Mouse (Mus musculus): ENCODE results near the gene Stap2. TPM values are rescaled to one million over a fixed set of nuclear protein-coding genes. Genes with fewer than 3 reads are reported as not detected.

Gene Stap2
- polyA plus RNA-seq, 1 experiment from 2014 or later: 5.1 TPM

DNA sequence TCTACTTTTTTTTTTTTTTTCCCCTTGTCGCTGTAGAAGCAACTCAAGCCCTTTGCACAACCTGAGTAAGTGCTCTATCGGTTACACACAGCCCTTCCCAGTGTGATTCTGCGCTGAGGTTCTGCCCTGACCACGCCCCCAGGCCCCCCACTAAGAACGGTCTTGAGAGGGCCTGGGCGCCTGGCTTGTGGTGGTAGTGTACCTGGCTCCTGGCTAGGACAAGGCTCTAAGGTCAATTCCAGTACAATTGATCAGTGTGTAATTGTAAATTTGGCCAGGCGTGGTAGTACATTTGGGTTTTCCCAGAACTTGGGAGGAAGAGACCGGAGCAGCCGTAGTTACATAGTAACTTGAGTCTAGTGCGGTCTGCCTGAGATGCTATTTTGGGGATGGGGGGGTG lies 1.6 kb upstream of the Stap2 start:
- Histone ChIP-seq H3K27me3 (ENCODE audit: control insufficient read depth, insufficient read depth, low read length) (no peaks in the 10 kb centered on the region), H3K36me3 (ENCODE audit: control insufficient read depth, insufficient read depth, low read length) (peaks cover 12% of the 10 kb centered on the region), H3K9me3 (ENCODE audit: control insufficient read depth, low read length) (no peaks in the 10 kb centered on the region), H3K27ac (replicated peaks; ENCODE audit: low read depth, low read length) (peak overlapping the region; percentile 97; the same call in 1 of the 2 replicates), H3K9ac (replicated peaks; ENCODE audit: low read length) (no peak overlapping the region), H3K4me1 (ENCODE audit: control insufficient read depth, insufficient read depth, low read length) (peaks cover 21% of the 10 kb centered on the region), H3K4me2 (ENCODE audit: low read length) (no peak overlapping the region), H3K4me3 (replicated peaks; ENCODE audit: low read depth, low read length) (no peak overlapping the region)
- 53% methylated on average over 10 of the region's 10 CpGs for WGBS
- DNase-seq (no peak), ATAC-seq (ENCODE audit: low FRiP score, low TSS enrichment) (no peak)

DNA sequence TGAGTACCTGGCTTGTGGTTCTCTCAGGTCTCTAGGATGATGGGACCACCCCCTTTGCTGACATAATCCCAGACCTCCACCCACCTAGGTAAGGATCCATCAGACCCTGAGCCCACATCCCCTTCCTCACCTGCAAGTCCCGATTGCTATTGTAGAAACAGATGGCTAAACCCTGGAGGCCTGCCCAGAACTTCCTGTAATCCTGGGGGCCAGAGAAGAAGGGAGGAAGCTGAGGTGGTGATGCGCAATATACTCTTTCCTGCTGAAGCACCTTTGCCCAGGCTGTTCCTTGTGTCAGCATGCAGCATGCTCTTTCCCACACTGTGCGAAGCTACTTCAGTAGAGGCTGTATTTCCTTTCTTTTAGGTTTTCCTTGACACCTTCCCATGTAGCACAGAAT lies 2.4 kb downstream of the Stap2 start:
- no peak overlapping the region for H3K9ac ChIP-seq (replicated peaks; ENCODE audit: low read length)
- H3K27me3 ChIP-seq (ENCODE audit: control insufficient read depth, insufficient read depth, low read length): peaks cover 9% of the 10 kb centered on the region; the same call in 1 of the 2 replicates
- H3K9me3 ChIP-seq (ENCODE audit: control insufficient read depth, low read length): no peaks in the 10 kb centered on the region
- WGBS: 92% methylated on average over 3 of the region's 3 CpGs
- H3K36me3 ChIP-seq (ENCODE audit: control insufficient read depth, insufficient read depth, low read length): no peaks in the 10 kb centered on the region
- H3K4me3 ChIP-seq (replicated peaks; ENCODE audit: low read depth, low read length): no peak overlapping the region
- DNase-seq: no peak
- no peak overlapping the region for H3K4me2 ChIP-seq (ENCODE audit: low read length)
- no peak overlapping the region for H3K27ac ChIP-seq (replicated peaks; ENCODE audit: low read depth, low read length)
- H3K4me1 ChIP-seq (ENCODE audit: control insufficient read depth, insufficient read depth, low read length): peaks cover 4% of the 10 kb centered on the region; the same call in 1 of the 2 replicates
- no peak for ATAC-seq (ENCODE audit: low FRiP score, low TSS enrichment)

DNA sequence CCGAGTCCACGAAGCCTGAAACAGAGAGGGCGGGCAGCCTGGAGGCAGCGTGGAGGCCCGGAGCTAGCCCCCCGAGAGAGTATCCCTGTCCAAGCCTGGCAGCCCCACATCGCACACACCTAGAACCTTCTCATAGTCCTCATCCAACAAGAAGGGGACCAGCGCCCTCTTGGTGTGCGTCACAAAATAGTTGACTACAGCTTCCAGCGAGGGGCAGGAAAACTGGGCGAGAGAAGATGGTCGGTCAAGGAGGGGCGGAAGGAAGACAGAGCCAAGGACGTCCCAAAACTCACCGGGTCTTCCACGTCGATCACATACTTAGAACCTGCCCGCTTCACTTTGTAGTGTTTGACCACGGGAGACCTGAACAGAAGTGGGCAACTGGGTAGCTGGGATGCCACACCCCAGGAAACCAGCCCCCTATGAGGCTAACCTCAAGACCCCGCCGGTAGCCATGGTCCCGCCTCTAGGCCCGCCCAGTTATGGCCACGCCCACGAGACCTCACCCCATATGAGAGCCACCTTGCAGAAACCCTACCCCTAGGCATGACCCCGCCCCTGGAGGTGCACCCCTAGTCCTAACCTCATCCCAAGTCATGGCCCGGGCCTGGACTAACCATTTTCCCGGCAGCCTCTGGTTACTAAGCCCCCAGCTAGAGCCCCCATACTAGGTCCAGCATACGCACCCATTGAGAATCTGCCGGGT lies 5.4 kb downstream of the Stap2 start:
- H3K9me3 ChIP-seq (ENCODE audit: control insufficient read depth, low read length): no peaks in the 10 kb centered on the region
- H3K27me3 ChIP-seq (ENCODE audit: control insufficient read depth, insufficient read depth, low read length): peaks cover 9% of the 10 kb centered on the region; the same call in 1 of the 2 replicates
- H3K4me1 ChIP-seq (ENCODE audit: control insufficient read depth, insufficient read depth, low read length): no peaks in the 10 kb centered on the region
- 10% methylated on average over 30 of the region's 30 CpGs for WGBS
- no peak overlapping the region for H3K27ac ChIP-seq (replicated peaks; ENCODE audit: low read depth, low read length)
- DNase-seq: no peak
- H3K4me2 ChIP-seq (ENCODE audit: low read length): no peak overlapping the region
- H3K4me3 ChIP-seq (replicated peaks; ENCODE audit: low read depth, low read length): no peak overlapping the region
- ATAC-seq (ENCODE audit: low FRiP score, low TSS enrichment): peak; percentile 32; the same call in 1 of the 2 replicates
- no peak overlapping the region for H3K9ac ChIP-seq (replicated peaks; ENCODE audit: low read length)
- H3K36me3 ChIP-seq (ENCODE audit: control insufficient read depth, insufficient read depth, low read length): peaks cover 27% of the 10 kb centered on the region

DNA sequence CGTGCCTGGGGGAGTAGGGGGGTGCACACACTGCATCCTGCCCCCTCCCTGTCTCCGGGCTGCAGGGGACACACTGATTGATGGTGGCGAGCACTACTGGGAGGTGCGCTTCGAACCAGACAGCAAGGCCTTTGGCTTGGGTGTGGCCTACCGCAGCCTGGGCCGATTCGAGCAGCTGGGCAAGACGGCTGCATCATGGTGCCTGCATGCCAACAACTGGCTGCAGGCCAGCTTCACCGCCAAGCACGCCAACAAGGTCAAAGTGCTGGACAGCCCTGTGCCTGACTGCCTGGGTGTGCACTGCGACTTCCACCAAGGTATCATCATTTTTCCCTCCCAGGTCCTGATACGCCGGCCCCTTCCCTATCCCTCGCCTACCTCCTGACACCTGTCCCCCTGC lies 9.4 kb downstream of the Stap2 start:
- no peak for ATAC-seq (ENCODE audit: low FRiP score, low TSS enrichment)
- Histone ChIP-seq H3K27me3 (ENCODE audit: control insufficient read depth, insufficient read depth, low read length) (peaks cover 9% of the 10 kb centered on the region; the same call in 1 of the 2 replicates), H3K27ac (replicated peaks; ENCODE audit: low read depth, low read length) (no peak overlapping the region), H3K36me3 (ENCODE audit: control insufficient read depth, insufficient read depth, low read length) (peaks cover 63% of the 10 kb centered on the region), H3K4me1 (ENCODE audit: control insufficient read depth, insufficient read depth, low read length) (no peaks in the 10 kb centered on the region), H3K9me3 (ENCODE audit: control insufficient read depth, low read length) (no peaks in the 10 kb centered on the region), H3K4me2 (ENCODE audit: low read length) (no peak overlapping the region), H3K4me3 (replicated peaks; ENCODE audit: low read depth, low read length) (no peak overlapping the region), H3K9ac (replicated peaks; ENCODE audit: low read length) (no peak overlapping the region)
- 91% methylated on average over 15 of the region's 15 CpGs for WGBS
- DNase-seq: no peak

DNA sequence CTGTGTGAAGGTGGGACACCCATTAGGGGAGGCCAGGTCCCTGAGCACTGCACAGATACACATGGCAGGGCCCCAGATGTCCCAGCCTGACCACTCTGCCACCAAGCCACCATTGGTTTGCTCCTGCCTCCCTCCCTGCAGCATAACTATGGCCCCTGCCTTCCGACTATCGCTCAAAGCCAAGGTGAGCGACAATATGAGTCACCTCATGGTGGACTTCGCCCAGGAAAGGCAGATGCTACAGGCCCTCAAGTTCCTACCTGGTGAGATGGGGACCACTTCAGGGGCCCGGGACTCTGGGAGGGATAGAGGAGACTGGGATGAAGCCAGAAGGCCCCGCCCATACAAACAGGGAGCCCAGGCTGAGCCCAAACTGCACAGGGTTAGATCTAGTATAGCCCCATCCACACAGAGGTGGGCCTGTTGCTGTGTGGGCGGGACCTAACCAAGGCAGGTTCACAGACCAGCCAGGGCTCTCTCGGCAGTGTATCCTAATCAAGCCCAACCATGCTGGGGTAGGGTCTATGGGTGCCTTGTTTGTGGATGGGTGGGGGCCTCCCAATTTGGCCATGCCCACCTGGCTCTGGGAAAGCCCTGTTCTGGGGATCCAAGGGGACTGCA lies 15.0 kb downstream of the Stap2 start:
- DNase-seq (no peak), ATAC-seq (ENCODE audit: low FRiP score, low TSS enrichment) (no peak)
- Histone ChIP-seq H3K4me1 (ENCODE audit: control insufficient read depth, insufficient read depth, low read length) (peaks cover 7% of the 10 kb centered on the region), H3K4me2 (ENCODE audit: low read length) (no peak overlapping the region), H3K4me3 (replicated peaks; ENCODE audit: low read depth, low read length) (no peak overlapping the region), H3K27me3 (ENCODE audit: control insufficient read depth, insufficient read depth, low read length) (no peaks in the 10 kb centered on the region), H3K9ac (replicated peaks; ENCODE audit: low read length) (no peak overlapping the region), H3K36me3 (ENCODE audit: control insufficient read depth, insufficient read depth, low read length) (peaks cover 61% of the 10 kb centered on the region), H3K9me3 (ENCODE audit: control insufficient read depth, low read length) (no peaks in the 10 kb centered on the region), H3K27ac (replicated peaks; ENCODE audit: low read depth, low read length) (no peak overlapping the region)
- 91% methylated on average over 8 of the region's 8 CpGs for WGBS

DNA sequence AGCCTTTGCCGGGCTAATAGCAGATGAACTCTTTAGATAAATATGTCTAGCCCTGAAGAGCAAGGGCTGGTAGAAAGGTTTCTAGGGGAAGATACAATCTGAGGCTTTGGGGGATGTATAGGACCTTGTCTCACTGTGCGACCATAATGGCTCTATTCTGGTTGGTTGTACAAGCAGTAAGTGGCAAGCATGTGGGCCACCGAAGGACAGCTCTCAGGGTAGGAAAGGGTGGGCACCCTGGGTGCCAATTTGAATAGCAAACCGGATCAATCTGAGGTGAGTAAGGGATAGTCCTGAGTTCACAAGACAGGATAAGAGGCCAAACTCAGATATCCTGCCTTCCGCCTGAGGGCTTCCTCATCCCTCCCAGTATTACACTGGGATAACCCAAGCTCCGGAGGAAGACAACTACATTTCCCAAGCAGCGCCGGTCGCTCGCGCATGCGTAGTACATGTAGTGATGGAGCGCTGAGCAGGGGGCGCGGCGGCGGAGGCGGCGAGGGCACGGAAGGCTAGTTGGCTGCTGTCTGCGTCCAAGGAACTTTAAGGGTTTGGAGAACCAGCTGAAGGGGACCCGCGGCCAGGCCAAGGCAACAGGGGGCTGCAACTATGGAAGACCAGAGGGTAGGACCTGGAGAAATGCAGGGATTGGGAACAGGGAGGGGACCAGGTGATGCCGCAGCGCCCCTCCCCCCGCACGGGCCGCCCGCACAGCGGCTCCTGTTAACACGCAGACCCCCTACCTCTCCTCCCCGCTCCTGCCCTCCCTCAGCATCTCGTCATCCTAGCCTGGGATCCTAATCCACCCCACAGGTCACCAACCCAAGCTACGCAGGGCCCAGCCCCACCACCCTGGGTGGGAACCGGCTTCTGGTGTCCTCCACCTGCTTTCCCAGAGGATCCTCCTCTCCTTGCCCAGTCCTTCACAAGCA lies 19.1 kb downstream of the Stap2 start, which contains the start of gene Fsd1:
TSS of gene Fsd1 (plus strand) at position 480 of the 932 bp plus-strand sequence.
- Histone ChIP-seq H3K4me3 (replicated peaks; ENCODE audit: low read depth, low read length) (peak within 1 kb of the TSS; percentile 78), H3K9me3 (ENCODE audit: control insufficient read depth, low read length) (no peaks in the 10 kb centered on the region), H3K27ac (replicated peaks; ENCODE audit: low read depth, low read length) (peak within 1 kb of the TSS; percentile 70), H3K36me3 (ENCODE audit: control insufficient read depth, insufficient read depth, low read length) (peaks cover 23% of the 10 kb centered on the region), H3K4me1 (ENCODE audit: control insufficient read depth, insufficient read depth, low read length) (peaks cover 7% of the 10 kb centered on the region), H3K4me2 (ENCODE audit: low read length) (peak within 1 kb of the TSS; percentile 91), H3K9ac (replicated peaks; ENCODE audit: low read length) (peak within 1 kb of the TSS; percentile 84), H3K27me3 (ENCODE audit: control insufficient read depth, insufficient read depth, low read length) (no peaks in the 10 kb centered on the region)
- ATAC-seq (ENCODE audit: low FRiP score, low TSS enrichment) (peak; percentile 89), DNase-seq (peak; percentile 95)
- WGBS: 9% methylated on average over 33 of the region's 35 CpGs

DNA sequence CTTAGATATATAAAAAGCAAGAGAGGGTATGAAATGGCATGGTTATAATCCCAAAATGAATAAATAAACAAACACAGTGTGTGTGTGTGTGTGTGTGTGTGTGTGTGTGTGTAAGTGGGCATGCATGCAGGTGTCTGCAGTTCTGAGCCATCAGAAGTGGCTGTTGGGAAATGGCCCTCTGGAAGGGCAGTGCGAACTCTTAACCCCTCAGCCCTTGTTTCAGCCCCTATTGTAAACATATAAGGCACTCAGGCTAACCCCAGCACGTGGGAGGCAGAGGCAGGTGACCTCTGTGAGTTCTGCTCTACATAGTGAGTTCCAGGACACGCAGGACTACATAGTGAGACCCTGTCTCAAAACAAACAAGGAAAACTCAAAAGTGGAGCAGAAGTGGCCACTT lies 28.1 kb downstream of the Stap2 start:
- no peaks in the 10 kb centered on the region for H3K9me3 ChIP-seq (ENCODE audit: control insufficient read depth, low read length)
- H3K4me2 ChIP-seq (ENCODE audit: low read length): no peak overlapping the region
- H3K27me3 ChIP-seq (ENCODE audit: control insufficient read depth, insufficient read depth, low read length): no peaks in the 10 kb centered on the region
- DNase-seq (no peak), ATAC-seq (ENCODE audit: low FRiP score, low TSS enrichment) (no peak)
- H3K4me3 ChIP-seq (replicated peaks; ENCODE audit: low read depth, low read length): no peak overlapping the region
- 69% methylated on average over 3 of the region's 3 CpGs for WGBS
- H3K9ac ChIP-seq (replicated peaks; ENCODE audit: low read length): no peak overlapping the region
- peak overlapping the region; percentile 71 for H3K27ac ChIP-seq (replicated peaks; ENCODE audit: low read depth, low read length)
- no peaks in the 10 kb centered on the region for H3K4me1 ChIP-seq (ENCODE audit: control insufficient read depth, insufficient read depth, low read length)
- H3K36me3 ChIP-seq (ENCODE audit: control insufficient read depth, insufficient read depth, low read length): peaks cover 20% of the 10 kb centered on the region

DNA sequence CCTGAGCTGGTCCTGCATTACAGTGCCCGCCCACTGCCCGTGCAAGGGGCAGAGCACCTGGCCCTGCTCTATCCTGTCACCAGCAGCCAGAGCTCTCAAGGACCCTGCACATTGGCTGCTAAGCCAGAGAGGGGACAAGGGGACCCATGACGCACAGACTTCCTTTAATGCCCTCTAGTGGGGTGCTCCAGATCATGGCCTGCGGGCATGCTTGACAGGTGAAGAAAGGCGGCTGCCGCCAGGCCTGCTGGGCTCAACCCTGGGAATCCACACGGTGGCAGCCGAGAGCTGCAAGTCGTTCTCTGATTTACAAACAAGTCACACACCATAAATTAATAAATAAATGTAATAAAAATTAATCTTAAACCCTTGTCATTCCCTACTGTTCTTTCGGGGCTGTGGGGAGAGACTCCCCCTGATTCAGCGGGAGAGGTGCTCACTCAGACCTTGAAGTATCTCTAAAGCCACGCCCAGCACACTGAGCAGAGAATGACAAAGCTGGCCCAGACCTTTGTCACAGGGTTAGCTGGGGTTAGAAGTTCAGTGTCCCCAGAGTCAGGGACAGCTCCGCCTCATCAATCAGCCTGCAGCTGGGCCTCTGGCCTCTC lies 29.0 kb downstream of the Stap2 start:
- Histone ChIP-seq H3K9ac (replicated peaks; ENCODE audit: low read length) (0 out of 2 replicates have a peak overlapping the region, but pooled peaks have one; percentile 26), H3K4me1 (ENCODE audit: control insufficient read depth, insufficient read depth, low read length) (peaks cover 6% of the 10 kb centered on the region), H3K4me2 (ENCODE audit: low read length) (no peak overlapping the region; the same call in 1 of the 2 replicates), H3K27me3 (ENCODE audit: control insufficient read depth, insufficient read depth, low read length) (no peaks in the 10 kb centered on the region), H3K9me3 (ENCODE audit: control insufficient read depth, low read length) (no peaks in the 10 kb centered on the region), H3K4me3 (replicated peaks; ENCODE audit: low read depth, low read length) (no peak overlapping the region), H3K36me3 (ENCODE audit: control insufficient read depth, insufficient read depth, low read length) (peaks cover 20% of the 10 kb centered on the region), H3K27ac (replicated peaks; ENCODE audit: low read depth, low read length) (peak overlapping the region; percentile 71)
- DNase-seq (peak; percentile 92), ATAC-seq (ENCODE audit: low FRiP score, low TSS enrichment) (peak; percentile 79)
- 16% methylated on average over 13 of the region's 13 CpGs for WGBS

All from midbrain, embryonic 14.5 days (tissue).